Mouse (Mus musculus) liver, adult 10 weeks (tissue): ENCODE results near the gene Lmod1. TPM values are rescaled to one million over a fixed set of nuclear protein-coding genes. Genes with fewer than 3 reads are reported as not detected.

Experiments
- polyA plus RNA-seq: library from polyadenylated mRNA; stranded (reverse); fragments of 350-450 nt; fragmentation: Illumina TruSeq; extraction: RNeasy Lipid Tissue Mini Kit (QIAGEN cat#74804); gene quantifications from one replicate; pipeline ENCODE4 v1.2.3, GENCODE M21; 2014; ENCODE audit warnings: low read depth, low replicate concordance

Lmod1 gene
- polyA plus RNA-seq: not detected

GRCm38 (mm10) chr1:135324571-135324970 lies at the start of gene Lmod1:
Gene Lmod1, plus strand, starts transcription at chr1:135324807.

GRCm38 (mm10) chr1:135283826-135284291 lies 40.7 kb upstream of the Lmod1 start, which contains the start of gene Rnpep:
Gene Rnpep, minus strand, starts transcription at chr1:135284084.

GRCm38 (mm10) chr1:135313284-135314031 lies 11.1 kb upstream of the Lmod1 start, which contains the start of gene Timm17a:
Gene Timm17a, minus strand, starts transcription at chr1:135313778.

GRCm38 (mm10) chr1:135374868-135375581 lies 50.4 kb downstream of the Lmod1 start, which contains the start of gene Shisa4:
Gene Shisa4, minus strand, starts transcription at chr1:135375237.

Other genes with a start within 250 kb of the Lmod1 start
- gene Lgr6, start 219.5 kb upstream of the Lmod1 start, polyA plus RNA-seq: not detected
- 0.11 TPM for gene Ptpn7, start 192.1 kb upstream of the Lmod1 start, polyA plus RNA-seq
- gene Arl8a, start 178.0 kb upstream of the Lmod1 start, polyA plus RNA-seq: 10.5 TPM
- gene Gpr37l1, start 157.1 kb upstream of the Lmod1 start, polyA plus RNA-seq: not detected
- not detected for gene Elf3, start 66.2 kb upstream of the Lmod1 start, polyA plus RNA-seq
- 15.3 TPM for gene Rnpep, start 40.7 kb upstream of the Lmod1 start, polyA plus RNA-seq
- 15.8 TPM for gene Timm17a, start 11.0 kb upstream of the Lmod1 start, polyA plus RNA-seq
- gene Shisa4, start 50.4 kb downstream of the Lmod1 start, polyA plus RNA-seq: not detected
- gene Ipo9, start 105.7 kb downstream of the Lmod1 start, polyA plus RNA-seq: 6.9 TPM